Mouse (Mus musculus): ENCODE data around the gene Zfp664.
A peak's percentile ranks its signal among the peaks of the same experiment; 100 is the strongest.

Zfp664 gene

GRCm38 (mm10) chr5:124868981-124869380 is 6.5 kb downstream of the Zfp664 start:
- DNase-seq (ENCODE audit: extremely low read depth, low read depth) = no peak

GRCm38 (mm10) chr5:124872033-124872432 is 9.5 kb downstream of the Zfp664 start:
- DNase-seq (ENCODE audit: extremely low read depth, low read depth) = no peak

GRCm38 (mm10) chr5:124873096-124873495 is 10.6 kb downstream of the Zfp664 start:
- no peak for DNase-seq (ENCODE audit: extremely low read depth, low read depth)

- no peak for DNase-seq (ENCODE audit: extremely low read depth, low read depth)
These were observed 11.6 kb downstream of the Zfp664 start for GRCm38 (mm10) chr5:124873890-124874601.

GRCm38 (mm10) chr5:124879251-124879650 is 16.8 kb downstream of the Zfp664 start:
- no peak for DNase-seq (ENCODE audit: extremely low read depth, low read depth)

GRCm38 (mm10) chr5:124879801-124880200 is 17.3 kb downstream of the Zfp664 start:
- DNase-seq (ENCODE audit: extremely low read depth, low read depth) = no peak

GRCm38 (mm10) chr5:124883877-124884276 is 21.4 kb downstream of the Zfp664 start:
- DNase-seq (ENCODE audit: extremely low read depth, low read depth) = no peak

- no peak for DNase-seq (ENCODE audit: extremely low read depth, low read depth)
These were observed 26.2 kb downstream of the Zfp664 start for GRCm38 (mm10) chr5:124888661-124889060.

- no peak for DNase-seq (ENCODE audit: extremely low read depth, low read depth)
These were observed 29.5 kb downstream of the Zfp664 start for GRCm38 (mm10) chr5:124891921-124892370.

- DNase-seq (ENCODE audit: extremely low read depth, low read depth) = no peak
These were observed 33.6 kb downstream of the Zfp664 start for GRCm38 (mm10) chr5:124896135-124896534.

GRCm38 (mm10) chr5:124899945-124900631 is 37.6 kb downstream of the Zfp664 start:
- peak; percentile 57 for DNase-seq (ENCODE audit: extremely low read depth, low read depth)

- DNase-seq (ENCODE audit: extremely low read depth, low read depth) = no peak
These were observed 38.4 kb downstream of the Zfp664 start for GRCm38 (mm10) chr5:124900738-124901490.

- DNase-seq (ENCODE audit: extremely low read depth, low read depth) = no peak
These were observed 39.2 kb downstream of the Zfp664 start for GRCm38 (mm10) chr5:124901675-124902074.

- DNase-seq (ENCODE audit: extremely low read depth, low read depth) = no peak
These were observed 39.7 kb downstream of the Zfp664 start for GRCm38 (mm10) chr5:124902195-124902594.

GRCm38 (mm10) chr5:124903852-124904251 is 41.4 kb downstream of the Zfp664 start:
- no peak for DNase-seq (ENCODE audit: extremely low read depth, low read depth)

GRCm38 (mm10) chr5:124906890-124907289 is 44.4 kb downstream of the Zfp664 start:
- DNase-seq (ENCODE audit: extremely low read depth, low read depth) = no peak

- DNase-seq (ENCODE audit: extremely low read depth, low read depth) = peak; percentile 12
These were observed 46.4 kb downstream of the Zfp664 start for GRCm38 (mm10) chr5:124908860-124909259.

- DNase-seq (ENCODE audit: extremely low read depth, low read depth) = no peak
These were observed 49.8 kb downstream of the Zfp664 start for GRCm38 (mm10) chr5:124912276-124912675.

GRCm38 (mm10) chr5:124912946-124913933 is 50.7 kb downstream of the Zfp664 start:
- no peak for DNase-seq (ENCODE audit: extremely low read depth, low read depth)

GRCm38 (mm10) chr5:124919798-124920197 is 57.3 kb downstream of the Zfp664 start:
- DNase-seq (ENCODE audit: extremely low read depth, low read depth) = no peak

- DNase-seq (ENCODE audit: extremely low read depth, low read depth) = no peak
These were observed 58.9 kb downstream of the Zfp664 start for GRCm38 (mm10) chr5:124921410-124921809.

Measured in MEL-GATA-1-ER (cell line).